Mouse (Mus musculus): ENCODE data around the gene Tatdn2. TPM values are rescaled to one million over a fixed set of nuclear protein-coding genes. Genes with fewer than 3 reads are reported as not detected.

Gene Tatdn2
- 1.1 and 1.3 TPM in 2 replicates for polyA plus RNA-seq (2015; fragmentation: Nextera tagmentation; extraction: Ambion mirVana)

- 1% methylated on average over 54 of the region's 58 CpGs for WGBS
Measured at GRCm38 (mm10) chr6:113696582-113697221, at the start of gene Tatdn2. TSS of gene Tatdn2 (plus strand) at chr6:113697050.

GRCm38 (mm10) chr6:113649346-113650196 lies 47.3 kb upstream of the Tatdn2 start:
- no peak for ATAC-seq
- 68% methylated on average over 5 of the region's 7 CpGs for WGBS
- Histone ChIP-seq H3K4me1 (ENCODE audit: insufficient read depth, low read depth, low read length) (peaks cover 4% of the 10 kb centered on the region; the same call in 1 of the 2 replicates), H3K27me3 (replicated peaks; ENCODE audit: insufficient read depth, low read length) (no peaks in the 10 kb centered on the region), H3K9ac (replicated peaks; ENCODE audit: low read depth) (no peak overlapping the region), H3K36me3 (ENCODE audit: insufficient read depth, low read length) (no peaks in the 10 kb centered on the region), H3K4me3 (ENCODE audit: low read depth, low read length) (no peak overlapping the region), H3K4me2 (replicated peaks; ENCODE audit: low read depth, low read length) (no peak overlapping the region), H3K27ac (ENCODE audit: low read length) (no peak overlapping the region), H3K9me3 (ENCODE audit: low read length) (no peaks in the 10 kb centered on the region)
- TF ChIP-seq EP300 (IDR thresholded peaks at IDR 0.05) = no peak
- no peak for TF ChIP-seq CTCF (IDR thresholded peaks at IDR 0.05)
- DNase-seq (ENCODE audit: low spot score) = no peak

More at GRCm38 (mm10) chr6:113696582-113697221, at the start of gene Tatdn2:
- ATAC-seq (peak; percentile 97), DNase-seq (ENCODE audit: low spot score) (peak; percentile 100)
- peak within 1 kb of the TSS; percentile 82 for H3K9ac ChIP-seq (replicated peaks; ENCODE audit: low read depth)
- no peaks in the 10 kb centered on the region for H3K27me3 ChIP-seq (replicated peaks; ENCODE audit: insufficient read depth, low read length)
- no peaks in the 10 kb centered on the region for H3K36me3 ChIP-seq (ENCODE audit: insufficient read depth, low read length)
- peaks cover 7% of the 10 kb centered on the region; the same call in 1 of the 2 replicates for H3K4me1 ChIP-seq (ENCODE audit: insufficient read depth, low read depth, low read length)
- peak within 1 kb of the TSS; percentile 96 for H3K27ac ChIP-seq (ENCODE audit: low read length)
- H3K4me3 ChIP-seq (ENCODE audit: low read depth, low read length) = peak within 1 kb of the TSS; percentile 83
- H3K9me3 ChIP-seq (ENCODE audit: low read length) = no peaks in the 10 kb centered on the region
- peak within 1 kb of the TSS; percentile 99 for H3K4me2 ChIP-seq (replicated peaks; ENCODE audit: low read depth, low read length)
- TF ChIP-seq EP300 (IDR thresholded peaks at IDR 0.05) (peak; percentile 69; the same call in 1 of the 2 replicates), CTCF (IDR thresholded peaks at IDR 0.05) (peak; percentile 48)

- H3K27ac ChIP-seq (ENCODE audit: low read length) = no peak overlapping the region
- no peaks in the 10 kb centered on the region for H3K9me3 ChIP-seq (ENCODE audit: low read length)
- H3K4me2 ChIP-seq (replicated peaks; ENCODE audit: low read depth, low read length) = no peak overlapping the region
- TF ChIP-seq EP300 (IDR thresholded peaks at IDR 0.05) (no peak), CTCF (IDR thresholded peaks at IDR 0.05) (no peak)
- H3K4me1 ChIP-seq (ENCODE audit: insufficient read depth, low read depth, low read length) = peaks cover 4% of the 10 kb centered on the region; the same call in 1 of the 2 replicates
- H3K27me3 ChIP-seq (replicated peaks; ENCODE audit: insufficient read depth, low read length) = no peaks in the 10 kb centered on the region
- DNase-seq (ENCODE audit: low spot score) (no peak), ATAC-seq (no peak)
- 47% methylated on average over 4 of the region's 4 CpGs for WGBS
- H3K36me3 ChIP-seq (ENCODE audit: insufficient read depth, low read length) = no peaks in the 10 kb centered on the region
- H3K4me3 ChIP-seq (ENCODE audit: low read depth, low read length) = no peak overlapping the region
- H3K9ac ChIP-seq (replicated peaks; ENCODE audit: low read depth) = no peak overlapping the region
Measured at GRCm38 (mm10) chr6:113650197-113650640, 46.6 kb upstream of the Tatdn2 start.

GRCm38 (mm10) chr6:113651626-113652025 lies 45.2 kb upstream of the Tatdn2 start:
- no peak overlapping the region for H3K4me2 ChIP-seq (replicated peaks; ENCODE audit: low read depth, low read length)
- TF ChIP-seq CTCF (IDR thresholded peaks at IDR 0.05) (no peak), EP300 (IDR thresholded peaks at IDR 0.05) (no peak)
- H3K9ac ChIP-seq (replicated peaks; ENCODE audit: low read depth) = no peak overlapping the region
- H3K4me1 ChIP-seq (ENCODE audit: insufficient read depth, low read depth, low read length) = peaks cover 4% of the 10 kb centered on the region; the same call in 1 of the 2 replicates
- H3K4me3 ChIP-seq (ENCODE audit: low read depth, low read length) = no peak overlapping the region
- no peak for ATAC-seq
- 72% methylated on average over 3 of the region's 3 CpGs for WGBS
- no peak overlapping the region for H3K27ac ChIP-seq (ENCODE audit: low read length)
- no peaks in the 10 kb centered on the region for H3K27me3 ChIP-seq (replicated peaks; ENCODE audit: insufficient read depth, low read length)
- no peak for DNase-seq (ENCODE audit: low spot score)
- no peaks in the 10 kb centered on the region for H3K36me3 ChIP-seq (ENCODE audit: insufficient read depth, low read length)
- no peaks in the 10 kb centered on the region for H3K9me3 ChIP-seq (ENCODE audit: low read length)

GRCm38 (mm10) chr6:113653551-113653950 lies 43.3 kb upstream of the Tatdn2 start:
- Histone ChIP-seq H3K36me3 (ENCODE audit: insufficient read depth, low read length) (no peaks in the 10 kb centered on the region), H3K4me3 (ENCODE audit: low read depth, low read length) (no peak overlapping the region), H3K9me3 (ENCODE audit: low read length) (no peaks in the 10 kb centered on the region), H3K9ac (replicated peaks; ENCODE audit: low read depth) (no peak overlapping the region), H3K27me3 (replicated peaks; ENCODE audit: insufficient read depth, low read length) (no peaks in the 10 kb centered on the region), H3K4me1 (ENCODE audit: insufficient read depth, low read depth, low read length) (peaks cover 4% of the 10 kb centered on the region; the same call in 1 of the 2 replicates), H3K27ac (ENCODE audit: low read length) (no peak overlapping the region), H3K4me2 (replicated peaks; ENCODE audit: low read depth, low read length) (no peak overlapping the region)
- no peak for TF ChIP-seq EP300 (IDR thresholded peaks at IDR 0.05)
- no peak for TF ChIP-seq CTCF (IDR thresholded peaks at IDR 0.05)
- 85% methylated on average over 7 of the region's 7 CpGs for WGBS
- ATAC-seq (no peak), DNase-seq (ENCODE audit: low spot score) (no peak)

- TF ChIP-seq EP300 (IDR thresholded peaks at IDR 0.05) (no peak), CTCF (IDR thresholded peaks at IDR 0.05) (no peak)
- Histone ChIP-seq H3K27ac (ENCODE audit: low read length) (no peak overlapping the region), H3K9me3 (ENCODE audit: low read length) (no peaks in the 10 kb centered on the region), H3K36me3 (ENCODE audit: insufficient read depth, low read length) (no peaks in the 10 kb centered on the region), H3K4me3 (ENCODE audit: low read depth, low read length) (no peak overlapping the region), H3K9ac (replicated peaks; ENCODE audit: low read depth) (no peak overlapping the region), H3K4me2 (replicated peaks; ENCODE audit: low read depth, low read length) (no peak overlapping the region), H3K27me3 (replicated peaks; ENCODE audit: insufficient read depth, low read length) (no peaks in the 10 kb centered on the region), H3K4me1 (ENCODE audit: insufficient read depth, low read depth, low read length) (peaks cover 4% of the 10 kb centered on the region)
- no peak for ATAC-seq
- peak; percentile 57 for DNase-seq (ENCODE audit: low spot score)
- WGBS = 45% methylated on average over 8 of the region's 8 CpGs
Measured at GRCm38 (mm10) chr6:113654102-113654501, 42.7 kb upstream of the Tatdn2 start.
